Mouse (Mus musculus): Measurements from ENCODE around the gene M6pr. TPM values are rescaled to one million over a fixed set of nuclear protein-coding genes. Genes with fewer than 3 reads are reported as not detected.

M6pr gene
- polyA plus RNA-seq, 1 experiment from 2014 or later = 65.0 TPM

DNA sequence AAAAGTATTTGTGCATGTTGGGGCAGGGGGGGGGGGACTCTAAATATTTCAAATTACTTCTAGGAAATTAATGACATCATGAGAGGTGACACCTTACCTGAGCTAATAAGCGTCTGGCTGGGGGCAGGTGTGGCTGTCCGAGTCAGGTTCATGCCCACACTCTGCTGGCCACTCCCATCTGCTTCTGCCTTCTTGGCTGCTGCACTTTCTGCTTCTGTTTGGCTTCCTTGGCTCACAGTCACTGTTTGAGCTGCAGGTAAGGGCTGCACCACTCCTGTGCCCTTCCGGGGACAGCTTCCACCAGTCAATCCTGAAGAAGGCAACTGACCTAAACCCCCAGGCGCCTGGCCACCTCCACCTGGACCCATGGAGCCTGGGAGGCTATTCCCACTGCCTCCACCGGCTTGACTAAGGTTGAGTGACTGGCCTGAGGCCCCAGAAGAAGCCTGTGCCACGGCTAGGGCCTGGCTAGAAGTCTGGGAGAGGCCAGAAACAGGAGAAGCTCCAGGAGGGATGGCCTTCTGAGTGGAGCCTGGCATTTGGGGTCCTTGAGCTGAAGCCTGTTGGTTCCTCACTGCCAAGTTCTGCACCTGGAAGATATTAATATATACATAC is 16.9 kb downstream of the M6pr start:
- no peak overlapping the region for H3K9ac ChIP-seq
- H3K4me2 ChIP-seq = no peak overlapping the region
- H3K4me1 ChIP-seq (replicated peaks) = no peaks in the 10 kb centered on the region
- no peak for ATAC-seq (replicated peaks; ENCODE audit: insufficient number of reproducible peaks, insufficient read depth, low FRiP score, low read depth)
- no peaks in the 10 kb centered on the region for H3K27me3 ChIP-seq
- 87% methylated on average over 6 of the region's 6 CpGs for WGBS
- H3K27ac ChIP-seq = no peak overlapping the region
- no peak overlapping the region for H3K4me3 ChIP-seq
- H3K9me3 ChIP-seq (replicated peaks) = no peaks in the 10 kb centered on the region
- peaks cover 42% of the 10 kb centered on the region for H3K36me3 ChIP-seq

DNA sequence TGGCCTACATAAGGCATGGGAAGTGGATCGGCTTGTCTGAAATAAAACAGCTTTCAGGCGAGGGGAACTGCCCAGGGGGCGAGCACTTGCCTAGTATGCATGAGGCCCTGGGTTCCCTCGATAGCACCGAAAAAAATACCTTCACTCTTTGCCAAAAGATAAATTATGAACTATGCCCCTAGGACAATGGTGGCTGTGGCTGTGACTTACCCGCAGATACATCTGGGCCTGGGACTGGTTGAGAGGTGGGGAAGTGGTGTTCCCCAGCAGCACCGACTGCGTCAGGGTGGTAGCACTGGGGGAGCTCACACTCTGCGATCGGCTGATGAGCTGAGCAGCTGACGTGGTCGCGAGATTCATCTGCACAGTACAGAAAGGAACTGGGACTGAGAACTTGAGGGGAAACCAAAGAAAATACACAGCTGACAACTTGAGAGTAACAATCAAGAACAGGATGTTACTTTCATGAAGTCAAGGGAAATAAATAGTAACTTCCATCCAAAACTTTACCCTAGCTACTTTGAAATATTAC is 24.6 kb downstream of the M6pr start:
- 0 out of 2 replicates have a peak, but pooled peaks have one; percentile 62 for ATAC-seq (replicated peaks; ENCODE audit: insufficient number of reproducible peaks, insufficient read depth, low FRiP score, low read depth)
- peaks cover 42% of the 10 kb centered on the region for H3K36me3 ChIP-seq

GRCm38 (mm10) chr6:122334786-122335340 is 26.3 kb downstream of the M6pr start:
- no peaks in the 10 kb centered on the region for H3K27me3 ChIP-seq
- no peak overlapping the region for H3K27ac ChIP-seq
- no peak overlapping the region for H3K4me2 ChIP-seq
- H3K9me3 ChIP-seq (replicated peaks) = no peaks in the 10 kb centered on the region
- no peak for ATAC-seq (replicated peaks; ENCODE audit: insufficient number of reproducible peaks, insufficient read depth, low FRiP score, low read depth)
- H3K9ac ChIP-seq = no peak overlapping the region
- peaks cover 13% of the 10 kb centered on the region for H3K4me1 ChIP-seq (replicated peaks)
- H3K4me3 ChIP-seq = no peak overlapping the region
- 81% methylated on average over 7 of the region's 7 CpGs for WGBS
- peaks cover 38% of the 10 kb centered on the region for H3K36me3 ChIP-seq

More for the DNA sequence above, 24.6 kb downstream of the M6pr start:
- H3K27ac ChIP-seq = no peak overlapping the region
- H3K27me3 ChIP-seq = no peaks in the 10 kb centered on the region
- H3K9ac ChIP-seq = no peak overlapping the region
- H3K4me1 ChIP-seq (replicated peaks) = peaks cover 5% of the 10 kb centered on the region; the same call in 1 of the 2 replicates
- H3K9me3 ChIP-seq (replicated peaks) = no peaks in the 10 kb centered on the region
- 76% methylated on average over 13 of the region's 13 CpGs for WGBS
- no peak overlapping the region for H3K4me2 ChIP-seq
- H3K4me3 ChIP-seq = no peak overlapping the region

- Histone ChIP-seq H3K4me3 (no peak overlapping the region), H3K27ac (no peak overlapping the region), H3K4me1 (replicated peaks) (peaks cover 17% of the 10 kb centered on the region), H3K9ac (no peak overlapping the region), H3K27me3 (no peaks in the 10 kb centered on the region), H3K36me3 (peaks cover 24% of the 10 kb centered on the region), H3K9me3 (replicated peaks) (no peaks in the 10 kb centered on the region), H3K4me2 (no peak overlapping the region)
- 50% methylated on average over 6 of the region's 6 CpGs for WGBS
- no peak for ATAC-seq (replicated peaks; ENCODE audit: insufficient number of reproducible peaks, insufficient read depth, low FRiP score, low read depth)
These were observed 29.0 kb downstream of the M6pr start for GRCm38 (mm10) chr6:122337546-122337945.

- H3K4me2 ChIP-seq = peak overlapping the region; percentile 83
- no peaks in the 10 kb centered on the region for H3K9me3 ChIP-seq (replicated peaks)
- peak; percentile 79 for ATAC-seq (replicated peaks; ENCODE audit: insufficient number of reproducible peaks, insufficient read depth, low FRiP score, low read depth)
- no peaks in the 10 kb centered on the region for H3K27me3 ChIP-seq
- under 1% methylated on average over 45 of the region's 51 CpGs for WGBS
- H3K27ac ChIP-seq = peak overlapping the region; percentile 89
- peaks cover 12% of the 10 kb centered on the region; the same call in 1 of the 2 replicates for H3K36me3 ChIP-seq
- H3K9ac ChIP-seq = peak overlapping the region; percentile 75
- peak overlapping the region; percentile 83 for H3K4me3 ChIP-seq
- peaks cover 22% of the 10 kb centered on the region for H3K4me1 ChIP-seq (replicated peaks)
These were observed 30.6 kb downstream of the M6pr start for GRCm38 (mm10) chr6:122339047-122339647.

- peak overlapping the region; percentile 75 for H3K9ac ChIP-seq
- peak; percentile 87 for ATAC-seq (replicated peaks; ENCODE audit: insufficient number of reproducible peaks, insufficient read depth, low FRiP score, low read depth)
- no peaks in the 10 kb centered on the region for H3K27me3 ChIP-seq
- H3K4me3 ChIP-seq = peak overlapping the region; percentile 83
- no peaks in the 10 kb centered on the region for H3K9me3 ChIP-seq (replicated peaks)
- peaks cover 25% of the 10 kb centered on the region for H3K4me1 ChIP-seq (replicated peaks)
- peak overlapping the region; percentile 83 for H3K4me2 ChIP-seq
- WGBS = under 1% methylated on average over 32 of the region's 71 CpGs
- H3K36me3 ChIP-seq = peaks cover 9% of the 10 kb centered on the region; the same call in 1 of the 2 replicates
- H3K27ac ChIP-seq = peak overlapping the region; percentile 89
These were observed 31.3 kb downstream of the M6pr start for GRCm38 (mm10) chr6:122339648-122340341.

DNA sequence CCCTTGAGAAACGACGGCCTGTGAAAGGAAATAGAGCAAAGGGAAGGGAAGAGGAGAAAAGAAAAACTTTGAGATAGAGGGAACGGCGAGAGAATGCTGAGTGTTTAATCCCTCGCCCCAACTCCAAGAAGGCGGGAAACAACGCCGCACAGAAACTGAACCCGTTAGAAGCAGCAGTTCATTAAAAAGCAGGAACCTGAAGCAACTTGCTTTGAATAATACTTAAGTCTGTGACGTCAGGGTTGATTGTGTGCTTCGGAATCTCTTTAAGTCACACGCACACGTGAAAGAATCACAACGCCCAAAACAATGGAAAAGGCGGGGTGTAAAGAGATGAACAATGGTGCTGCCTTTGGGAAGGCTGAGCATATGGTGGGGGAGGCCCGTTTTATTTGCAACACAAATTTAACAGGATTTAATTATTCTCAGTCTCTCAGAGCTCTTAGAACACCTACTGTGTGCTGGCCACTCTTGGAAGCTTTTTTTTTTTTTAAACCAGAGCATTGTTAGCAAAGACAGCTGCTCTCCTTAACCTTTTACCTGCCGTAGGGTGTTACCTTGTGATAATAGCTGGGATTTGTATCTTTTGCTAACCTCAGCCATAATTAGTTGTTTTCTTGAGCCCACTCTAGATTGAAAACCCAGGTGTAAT is 32.0 kb downstream of the M6pr start, which contains the start of gene Phc1:
TSS of gene Phc1 (minus strand) at position 213 of the 652 bp plus-strand sequence.
- Histone ChIP-seq H3K4me2 (peak within 1 kb of the TSS; percentile 83), H3K27me3 (no peaks in the 10 kb centered on the region), H3K4me1 (replicated peaks) (peaks cover 29% of the 10 kb centered on the region), H3K27ac (peak within 1 kb of the TSS; percentile 89), H3K36me3 (peaks cover 6% of the 10 kb centered on the region; the same call in 1 of the 2 replicates), H3K9ac (peak within 1 kb of the TSS; percentile 75), H3K4me3 (peak within 1 kb of the TSS; percentile 83), H3K9me3 (replicated peaks) (no peaks in the 10 kb centered on the region)
- peak; percentile 10; the same call in 1 of the 2 replicates for ATAC-seq (replicated peaks; ENCODE audit: insufficient number of reproducible peaks, insufficient read depth, low FRiP score, low read depth)
- 2% methylated on average over 17 of the region's 17 CpGs for WGBS

DNA sequence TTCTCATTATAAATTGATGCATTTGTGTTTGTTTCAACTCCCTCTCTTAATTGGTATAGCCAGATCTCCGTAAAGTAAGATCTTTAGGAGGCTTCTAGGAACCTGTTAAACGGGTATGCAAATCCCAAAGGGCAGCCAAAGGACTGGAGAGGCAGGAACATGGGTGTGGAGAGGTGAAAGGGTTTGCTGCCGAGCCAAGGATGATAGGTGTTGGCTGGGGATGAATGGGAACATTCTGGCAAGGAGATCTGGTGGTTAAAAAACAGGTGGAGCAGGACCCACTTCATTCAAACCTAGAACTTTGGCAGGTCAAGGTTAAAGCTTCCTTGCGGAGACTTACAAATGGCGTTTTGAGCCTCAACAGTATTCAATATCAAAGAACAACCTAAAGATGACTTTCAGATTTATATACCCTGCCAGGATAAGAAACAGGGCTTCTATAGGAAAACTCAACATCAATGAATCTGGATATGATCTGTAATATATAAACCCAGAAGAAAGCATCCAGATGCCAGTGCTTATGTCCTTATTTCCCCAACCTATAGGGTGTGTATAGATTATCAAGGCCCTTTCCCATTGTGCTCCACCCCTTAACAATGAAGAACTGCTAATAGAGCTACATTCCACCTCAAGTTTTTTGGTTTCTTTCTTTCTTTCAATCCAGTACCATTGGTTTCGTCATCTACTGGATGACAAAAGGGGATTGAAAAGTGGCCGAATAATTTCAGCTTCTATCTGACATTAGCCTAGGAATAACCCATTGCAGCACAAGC is 32.7 kb downstream of the M6pr start:
- Histone ChIP-seq H3K4me2 (peak overlapping the region; percentile 83), H3K27me3 (no peaks in the 10 kb centered on the region), H3K4me1 (replicated peaks) (peaks cover 35% of the 10 kb centered on the region), H3K9me3 (replicated peaks) (no peaks in the 10 kb centered on the region), H3K27ac (no peak overlapping the region), H3K36me3 (peaks cover 3% of the 10 kb centered on the region; the same call in 1 of the 2 replicates), H3K9ac (no peak overlapping the region), H3K4me3 (no peak overlapping the region)
- no peak for ATAC-seq (replicated peaks; ENCODE audit: insufficient number of reproducible peaks, insufficient read depth, low FRiP score, low read depth)
- 57% methylated on average over 7 of the region's 7 CpGs for WGBS

DNA sequence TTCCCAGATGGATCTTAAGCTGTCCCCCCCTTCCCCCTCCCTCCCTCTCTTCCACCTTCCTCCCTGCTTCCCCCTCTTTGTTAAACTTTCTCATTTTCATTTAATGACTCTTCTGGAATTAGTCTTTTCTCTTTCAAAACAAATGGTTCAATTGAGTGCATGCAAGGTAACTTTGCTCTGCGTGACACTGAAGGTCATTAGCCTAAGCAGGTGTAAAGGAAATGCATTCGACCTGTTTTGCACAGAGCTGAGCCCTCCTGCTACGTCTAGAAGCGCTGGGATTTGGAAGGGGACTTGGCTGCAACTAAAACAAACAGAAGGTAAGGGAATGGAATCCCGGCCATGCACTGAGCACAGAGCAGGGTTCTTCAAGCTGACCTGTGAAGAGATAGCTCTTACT is 33.6 kb downstream of the M6pr start:
- Histone ChIP-seq H3K36me3 (no peaks in the 10 kb centered on the region), H3K9ac (no peak overlapping the region), H3K9me3 (replicated peaks) (no peaks in the 10 kb centered on the region), H3K4me1 (replicated peaks) (peaks cover 35% of the 10 kb centered on the region), H3K27ac (no peak overlapping the region), H3K4me3 (no peak overlapping the region), H3K4me2 (no peak overlapping the region), H3K27me3 (no peaks in the 10 kb centered on the region)
- 39% methylated on average over 5 of the region's 5 CpGs for WGBS
- no peak for ATAC-seq (replicated peaks; ENCODE audit: insufficient number of reproducible peaks, insufficient read depth, low FRiP score, low read depth)

GRCm38 (mm10) chr6:122343719-122344118 is 35.2 kb downstream of the M6pr start:
- H3K9me3 ChIP-seq (replicated peaks) = no peaks in the 10 kb centered on the region
- no peaks in the 10 kb centered on the region for H3K36me3 ChIP-seq
- no peak overlapping the region for H3K9ac ChIP-seq
- H3K27me3 ChIP-seq = no peaks in the 10 kb centered on the region
- H3K4me2 ChIP-seq = no peak overlapping the region
- peaks cover 24% of the 10 kb centered on the region for H3K4me1 ChIP-seq (replicated peaks)
- no peak overlapping the region for H3K27ac ChIP-seq
- no peak for ATAC-seq (replicated peaks; ENCODE audit: insufficient number of reproducible peaks, insufficient read depth, low FRiP score, low read depth)
- WGBS = 22% methylated on average over 10 of the region's 10 CpGs
- H3K4me3 ChIP-seq = no peak overlapping the region

Measured in heart, embryonic 15.5 days (tissue).